Mouse (Mus musculus): Measurements from ENCODE around the gene Scai.

DNA sequence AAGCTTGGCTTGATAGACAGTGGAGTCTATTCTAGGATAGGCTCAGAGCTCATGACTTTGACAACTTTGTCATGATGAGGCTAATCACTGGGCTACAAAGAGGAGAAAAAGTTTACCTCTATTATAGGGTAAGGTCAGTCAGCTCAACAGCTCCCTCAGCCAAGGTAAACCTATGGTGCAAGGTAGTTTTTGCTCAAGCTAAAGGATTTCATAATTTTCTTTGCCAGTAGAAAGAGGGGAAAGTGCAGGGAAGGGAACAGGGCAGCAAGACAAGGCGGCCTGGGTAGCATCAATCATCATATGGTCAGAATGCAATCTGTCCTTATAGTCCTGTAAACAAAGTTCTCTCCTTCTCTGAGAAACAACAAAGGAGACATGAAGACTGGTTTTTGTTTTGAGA, 150.3 kb downstream of the Scai start:
- TF ChIP-seq POLR2A (IDR thresholded peaks at IDR 0.05; ENCODE audit: borderline replicate concordance, extremely low read depth, low read depth, low read length) (no peak), CTCF (IDR thresholded peaks at IDR 0.05; ENCODE audit: insufficient read depth, low read length) (no peak)
